1 mouse cellular context compared by ENCODE assay signal in the genomic region with DNA sequence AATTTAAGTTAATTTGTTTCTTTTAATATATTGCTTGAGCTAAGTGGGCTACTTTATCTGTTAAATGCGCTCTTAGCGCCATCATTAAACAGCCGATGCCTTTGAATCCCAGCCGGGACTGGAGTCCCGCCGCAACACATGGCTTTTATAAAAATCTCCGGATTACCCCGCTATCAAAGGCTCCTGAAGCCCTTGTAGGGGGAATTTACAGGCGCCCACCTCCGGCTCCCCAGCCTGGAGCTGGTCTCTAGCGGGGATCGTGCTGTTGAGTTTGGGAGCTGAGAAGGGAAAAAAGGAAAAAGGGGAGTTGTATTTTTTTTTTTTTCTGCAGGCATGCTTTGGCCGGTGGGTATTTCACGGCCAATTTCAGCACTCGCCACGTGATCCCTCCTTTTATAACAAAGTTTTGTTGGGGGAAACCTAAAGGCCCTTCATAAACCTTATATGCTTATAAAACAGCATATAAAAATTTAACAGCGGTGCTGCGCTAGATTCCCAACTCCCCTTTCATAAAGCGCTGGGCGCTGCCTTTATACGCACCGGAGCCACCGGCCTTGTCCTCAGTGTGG.
TF ChIP-seq lines count a peak whose summit lies in the region.

No protein-coding gene starts in this region.

TF ChIP-seq in myocyte, 11 proteins besides CTCF, POLR2A, EP300 and RAD21:
- TF ChIP-seq CEBPB (IDR thresholded peaks at IDR 0.05; ENCODE audit: insufficient read depth, poor library complexity, severe bottlenecking): no peak
- no peak for TF ChIP-seq MYOG (IDR thresholded peaks at IDR 0.05; ENCODE audit: control insufficient read depth in 1 of 3, insufficient read depth in 1 of 3, insufficient read length in 2 of 3, low read depth in 2 of 3)
- peak; percentile 40 for TF ChIP-seq USF1 (IDR thresholded peaks at IDR 0.05; ENCODE audit: low read depth)
